Mouse (Mus musculus) stomach, postnatal 0 days (tissue): ENCODE measurements around the gene Uprt.

Source experiments
- CTCF ChIP-seq: IDR thresholded peaks from 2 replicates; pipeline ENCODE4 v1.5.1; 2016; ENCODE audit warnings: antibody characterized with exemption, low read depth, mild to moderate bottlenecking, moderate library complexity
- EP300 ChIP-seq: optimal IDR thresholded peaks from 2 replicates; pipeline ENCODE3; 2016; ENCODE audit warnings: antibody characterized with exemption

- TF ChIP-seq CTCF (no peak), EP300 (no peak)
These were observed 18.2 kb upstream of the Uprt start for GRCm38 (mm10) chrX:104464376-104464775.
